Mouse (Mus musculus) heart, postnatal 25 days (tissue): Measurements from ENCODE around the gene Fxn. TPM values are rescaled to one million over a fixed set of nuclear protein-coding genes. Genes with fewer than 3 reads are reported as not detected.
"Not testable (repeated sequence)": the region's sequence is repeated elsewhere in the genome, so short reads cannot be mapped to it uniquely, and the experiment has no call there.

Experiments used
- DNase-seq: peaks from one replicate; pipeline ENCODE4 v3.0.0; 2022; ENCODE audit warnings: low spot score
- intact Hi-C: fragments of 180-260 bp; cut with DNase I; formaldehyde crosslinking; loops from one replicate; pipeline ENCODE4 v1.15.1; 2025
- total RNA-seq, 2 experiments: library from RNA; stranded (reverse); gene quantifications; 2 replicates each; pipeline ENCODE4 v1.2.3; 2021

The Fxn gene
- total RNA-seq, 2 experiments from 2014 or later = 27.7 to 28.9 TPM

DNA sequence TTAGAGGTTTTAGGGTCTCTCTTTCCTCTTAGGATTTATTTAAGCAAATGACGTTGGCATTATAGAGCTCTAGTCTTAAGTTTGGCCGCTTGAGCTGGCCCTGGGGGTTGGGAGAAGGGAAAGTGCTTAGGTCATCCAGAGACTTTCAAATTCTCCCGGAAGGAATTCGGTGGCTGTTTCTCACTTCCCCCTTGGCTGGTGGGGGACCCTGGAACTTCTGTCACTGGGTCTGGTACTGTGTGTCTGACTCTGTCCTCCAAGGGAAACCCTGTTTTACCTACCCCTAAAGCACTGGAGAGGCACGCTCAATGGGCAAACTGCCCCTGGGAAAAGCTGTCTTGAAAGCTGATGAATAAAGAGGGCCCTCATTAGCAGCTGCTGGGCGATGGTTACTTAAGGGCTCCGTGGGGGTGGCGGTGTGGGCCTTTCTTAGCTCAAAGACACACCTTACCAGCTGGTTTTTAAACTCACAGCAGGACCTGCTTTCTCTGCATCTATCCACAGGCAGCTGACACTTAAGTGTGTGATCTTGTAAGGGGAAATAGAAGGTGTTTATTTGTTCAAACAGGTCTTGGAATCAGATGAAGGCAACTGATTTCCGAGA lies 26.6 kb downstream of the Fxn start:
- intact Hi-C loops = no loop called here
- no peak for DNase-seq

DNA sequence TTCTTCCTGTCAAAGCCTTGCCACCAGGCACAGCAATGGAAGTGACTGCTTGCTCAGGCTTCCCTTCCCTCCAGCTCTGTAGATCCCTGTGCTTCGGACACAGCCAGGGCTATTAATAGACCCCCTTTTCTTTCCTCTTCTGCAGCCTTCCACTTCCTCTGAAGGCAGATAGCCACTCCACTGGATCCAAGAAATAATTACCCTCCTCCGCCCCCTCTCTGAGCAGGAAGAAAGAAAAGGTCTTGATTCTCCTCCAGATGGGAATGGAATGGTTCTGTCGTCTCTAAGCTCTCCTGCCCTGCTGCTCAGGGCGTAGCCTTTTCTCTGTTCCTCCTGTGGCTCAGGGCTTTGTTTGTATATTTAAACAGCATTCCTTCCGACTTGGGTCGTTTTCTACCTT lies 28.5 kb downstream of the Fxn start:
- DNase-seq = peak; percentile 24
- intact Hi-C loops = no loop called here

DNA sequence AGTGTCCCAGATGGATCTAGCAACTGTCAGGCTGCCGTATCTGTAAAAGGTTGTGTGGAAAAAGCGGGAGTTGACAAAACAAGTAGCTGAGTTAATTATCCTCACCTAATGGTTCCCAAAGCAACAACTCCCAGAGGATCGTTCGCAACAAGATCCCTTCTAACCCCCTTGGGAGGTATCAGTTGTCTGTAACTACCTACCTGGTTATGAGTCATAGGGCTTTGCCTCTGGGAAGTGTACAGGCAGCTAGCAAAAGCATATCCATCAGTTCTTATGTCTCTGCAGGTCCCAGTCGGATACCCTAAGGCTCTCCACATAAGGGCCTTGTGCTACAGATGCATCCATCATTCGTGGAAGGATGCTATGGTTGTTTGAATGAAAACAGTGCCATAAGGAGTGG lies 37.1 kb downstream of the Fxn start:
- intact Hi-C loops = no loop called here
- DNase-seq = no peak

DNA sequence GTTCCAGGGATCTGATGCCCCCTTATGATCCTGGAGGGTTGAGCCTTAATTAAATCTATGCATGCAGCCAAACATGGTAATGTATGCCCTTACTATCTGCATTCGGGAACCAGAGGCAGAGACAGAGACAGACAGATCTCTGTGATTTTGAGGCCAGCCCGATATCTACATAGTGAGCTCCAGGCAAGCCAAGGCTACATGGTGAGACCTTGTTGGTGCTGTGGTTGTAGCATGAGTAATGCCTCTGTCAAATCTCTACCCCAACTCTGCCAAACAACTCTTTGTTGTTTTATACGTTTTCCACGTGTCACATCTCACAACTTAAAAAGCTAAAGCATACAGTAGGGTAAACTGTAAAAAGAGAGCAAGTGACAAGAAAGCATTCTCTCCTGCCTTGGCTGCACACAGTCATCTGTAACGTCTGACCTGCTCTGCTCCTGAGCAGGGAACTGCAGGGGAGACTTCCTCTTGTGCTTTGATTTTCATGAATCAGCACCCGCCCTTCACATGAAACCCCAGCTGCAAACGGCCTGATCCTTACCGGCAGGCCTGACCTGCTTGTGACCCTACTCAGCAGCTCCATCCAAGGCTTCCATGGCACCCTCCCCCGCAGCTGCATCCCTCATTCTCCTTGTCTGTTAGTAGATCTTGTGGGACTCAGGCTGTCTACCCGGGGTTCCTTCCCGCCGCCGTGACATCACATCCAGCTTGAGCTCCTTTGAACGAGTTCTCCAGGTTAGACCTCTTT lies 38.4 kb downstream of the Fxn start:
- no peak for DNase-seq

DNA sequence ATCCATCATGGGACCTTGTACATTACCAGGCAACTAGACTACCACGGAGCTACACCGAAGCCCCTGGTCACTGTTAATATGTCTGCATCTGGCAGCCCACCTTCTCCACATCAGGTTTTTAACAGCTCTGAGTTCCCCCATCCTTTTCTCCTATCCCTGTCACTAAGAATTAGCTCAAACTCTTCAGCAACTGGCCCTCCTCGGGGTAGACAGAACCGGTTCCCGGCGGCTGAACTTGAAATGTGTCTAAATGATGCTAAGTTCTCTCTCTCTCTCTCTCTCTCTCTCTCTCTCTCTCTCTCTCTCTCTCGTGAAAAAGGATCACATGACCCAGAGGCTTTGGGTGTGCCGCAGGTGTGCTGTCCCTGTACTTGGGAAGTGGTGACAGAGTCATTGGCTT lies 39.1 kb downstream of the Fxn start:
- no peak for DNase-seq
- intact Hi-C loops = no loop called here

More for the DNA sequence above, 38.4 kb downstream of the Fxn start:
- intact Hi-C loops = no loop called here

DNA sequence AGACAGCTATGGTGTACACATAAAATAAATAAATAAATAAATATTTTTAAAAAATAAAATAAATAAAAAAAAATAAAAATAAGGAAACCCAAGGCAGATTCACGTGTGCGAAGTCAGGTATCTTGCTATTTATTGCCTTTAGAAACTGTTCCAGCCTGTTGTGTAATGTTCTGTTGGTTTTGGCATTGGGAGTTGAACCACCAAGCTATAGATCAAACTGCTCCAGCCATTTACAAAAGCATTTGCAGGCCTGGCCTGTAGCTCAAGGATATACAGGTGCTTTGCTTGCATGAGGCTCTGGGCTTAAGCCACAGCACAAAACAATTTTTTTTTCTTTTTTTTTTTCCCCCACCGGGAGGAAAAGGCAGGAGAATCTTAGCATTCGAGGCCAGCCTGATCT lies 42.4 kb downstream of the Fxn start:
- no peak for DNase-seq
- intact Hi-C loops = no loop called here

DNA sequence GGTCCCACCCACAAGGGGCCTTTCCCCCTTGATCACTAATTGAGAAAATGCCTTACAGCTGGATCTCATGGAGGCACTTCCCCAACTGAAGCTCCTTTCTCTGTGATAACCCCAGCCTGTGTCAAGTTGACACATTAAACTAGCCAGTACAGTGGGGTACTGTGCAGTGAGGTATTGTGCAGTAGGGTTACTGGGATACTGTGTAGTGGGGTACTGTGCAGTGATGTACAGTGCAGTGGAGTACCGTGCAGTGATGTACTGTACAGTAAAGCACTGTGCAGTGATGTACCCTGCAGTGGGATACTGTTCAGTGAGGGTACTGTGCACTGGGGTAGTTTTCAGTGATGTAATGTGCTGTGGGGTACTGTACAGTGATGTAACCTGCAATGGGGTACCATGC lies 48.0 kb downstream of the Fxn start:
- DNase-seq, intact Hi-C loops: not testable (repeated sequence)

DNA sequence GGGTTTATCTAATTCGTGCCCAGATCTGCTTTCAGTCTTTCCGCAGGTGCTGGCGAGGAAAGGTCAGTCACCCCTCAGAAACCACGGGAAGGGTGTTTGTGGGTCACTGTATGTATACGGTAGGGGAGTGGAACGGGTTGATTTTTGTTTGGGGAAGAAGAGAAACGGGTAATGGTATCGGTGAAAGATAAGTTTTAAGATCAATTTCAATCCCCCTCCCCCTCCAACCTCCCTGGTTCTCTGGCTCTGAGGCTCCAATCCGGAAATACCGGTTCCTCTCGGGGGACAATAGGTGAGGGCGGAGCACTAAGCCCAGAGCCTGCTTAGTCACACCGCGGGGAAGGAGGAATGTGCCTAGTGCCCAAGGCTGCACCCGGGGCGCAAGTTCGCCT lies 55.1 kb downstream of the Fxn start:
- intact Hi-C loops = loop anchor here (2.0 kb wide), 1 partner anchor 40 kb away; no protein-coding TSS in a partner anchor
- peak; percentile 35 for DNase-seq

DNA sequence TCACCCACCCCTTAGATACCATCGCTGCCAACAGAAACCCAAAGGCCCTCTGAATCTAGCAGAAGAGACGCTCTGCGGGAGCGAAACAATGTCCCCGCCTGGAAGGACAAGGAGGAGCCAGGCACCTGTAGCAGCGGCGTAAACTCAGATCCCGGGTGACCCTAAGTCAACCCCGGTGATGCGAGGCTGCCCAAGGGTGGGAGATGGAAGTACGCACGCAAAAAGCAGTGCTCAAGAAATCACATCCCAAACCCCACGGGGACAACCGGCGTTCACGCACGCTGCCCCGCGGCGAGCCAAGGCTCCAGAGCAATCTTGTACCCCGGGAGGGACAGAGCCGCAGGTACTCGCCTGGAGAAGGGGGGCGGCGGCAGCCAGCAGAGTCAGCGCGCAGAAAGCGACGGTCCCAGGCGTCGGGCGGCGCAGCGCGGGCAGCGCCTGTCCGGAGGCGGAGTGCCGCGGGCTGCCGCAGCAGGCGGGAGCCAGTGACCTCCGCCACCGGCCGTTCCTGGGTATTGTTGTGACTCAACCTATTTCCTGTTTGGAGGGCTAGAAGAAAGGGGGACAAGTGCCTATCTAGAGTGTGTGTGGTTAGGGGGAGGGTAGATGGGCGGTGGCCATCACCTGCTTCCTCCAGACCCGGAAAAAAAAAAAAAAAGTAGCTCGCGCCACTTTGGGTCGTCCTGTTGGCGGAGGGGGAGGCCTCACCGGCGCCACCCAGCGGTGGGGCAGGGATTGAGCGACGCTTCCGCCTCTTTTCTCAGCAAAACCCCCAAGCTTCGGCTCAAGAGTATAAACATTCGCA lies 55.7 kb downstream of the Fxn start, which contains the start of gene Tjp2:
Tjp2 (minus strand) TSS at position 531 of the 805 bp plus-strand sequence.
- peak; percentile 52 for DNase-seq
- intact Hi-C loops = loop anchor here (2.0 to 5.0 kb wide), 2 partner anchors 40 to 72 kb away; no protein-coding TSS in a partner anchor

DNA sequence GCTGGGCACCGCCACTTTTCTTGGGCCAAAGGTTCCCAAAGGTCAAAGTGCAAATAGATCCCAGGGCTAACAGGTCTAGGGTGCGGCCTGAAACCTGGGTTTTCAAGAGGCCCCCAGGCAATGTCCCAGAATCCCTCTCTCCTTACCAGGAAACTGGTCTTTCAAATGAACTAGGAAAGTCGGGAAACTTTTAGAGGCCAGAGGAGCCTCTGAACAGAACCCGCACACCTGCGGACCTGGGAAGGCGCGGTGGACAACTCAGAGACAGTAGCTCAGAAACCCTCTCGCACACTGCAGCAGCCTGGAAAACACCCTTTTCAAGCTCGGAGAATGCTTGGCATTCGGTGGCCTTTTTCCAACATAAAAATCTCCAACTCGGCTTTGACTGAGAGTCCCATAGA lies 56.6 kb downstream of the Fxn start:
- intact Hi-C loops = loop anchor here (2.0 to 5.0 kb wide), 2 partner anchors 41 to 72 kb away; no protein-coding TSS in a partner anchor
- DNase-seq = no peak

DNA sequence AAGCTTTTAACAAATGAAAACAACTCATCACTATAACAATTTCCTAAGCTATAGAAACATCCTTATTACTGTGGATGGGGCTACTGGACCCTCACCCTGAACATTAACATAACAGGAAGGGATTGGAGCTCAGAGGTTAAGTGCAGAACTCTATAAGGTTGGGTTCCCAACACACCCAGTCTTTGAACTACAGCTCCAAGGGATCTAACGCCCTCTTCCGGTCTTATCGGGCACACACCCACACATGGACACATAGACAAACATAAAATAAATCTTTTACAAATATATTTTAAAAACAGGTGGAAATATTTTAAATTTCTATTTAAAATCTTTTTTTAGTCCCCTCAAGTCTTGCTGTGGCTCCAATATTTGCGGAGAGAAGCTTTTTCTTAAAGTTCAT lies 59.0 kb downstream of the Fxn start:
- intact Hi-C loops = loop anchor here (2.0 to 5.0 kb wide), 2 partner anchors 27 to 69 kb away; no protein-coding TSS in a partner anchor
- DNase-seq = no peak

DNA sequence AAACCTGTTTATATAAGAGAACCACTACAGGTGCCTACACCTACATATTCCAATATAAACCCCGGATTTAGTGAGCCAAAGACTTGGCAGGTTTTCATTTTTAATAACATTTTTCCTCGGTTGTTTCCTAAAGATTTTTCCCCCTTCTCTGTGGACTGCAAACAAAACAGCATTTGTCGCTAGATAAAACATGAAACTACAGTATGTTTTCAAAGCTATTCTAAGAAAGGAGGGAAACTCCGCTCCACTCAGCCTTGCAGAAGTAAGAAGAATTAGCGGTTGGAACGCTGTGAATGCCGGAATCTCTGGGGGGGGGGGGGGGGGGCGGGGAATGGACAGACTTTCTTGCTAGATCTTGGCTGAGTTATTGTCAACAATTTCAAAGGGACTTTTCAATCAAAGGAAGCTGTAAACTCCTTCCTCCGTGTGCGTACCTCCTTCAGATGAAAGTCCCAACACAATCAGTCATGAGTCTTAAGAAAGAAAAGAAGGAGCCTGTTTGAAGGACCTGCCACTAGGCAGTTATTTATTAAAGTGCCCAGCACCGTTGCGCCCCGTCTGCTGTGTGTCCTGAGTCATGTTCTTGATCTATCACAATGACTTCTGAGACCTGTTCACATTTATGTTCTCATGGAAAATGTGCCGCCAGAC lies 59.5 kb downstream of the Fxn start:
- intact Hi-C loops = loop anchor here (2.0 to 5.0 kb wide), 2 partner anchors 26 to 69 kb away; no protein-coding TSS in a partner anchor
- DNase-seq = no peak

DNA sequence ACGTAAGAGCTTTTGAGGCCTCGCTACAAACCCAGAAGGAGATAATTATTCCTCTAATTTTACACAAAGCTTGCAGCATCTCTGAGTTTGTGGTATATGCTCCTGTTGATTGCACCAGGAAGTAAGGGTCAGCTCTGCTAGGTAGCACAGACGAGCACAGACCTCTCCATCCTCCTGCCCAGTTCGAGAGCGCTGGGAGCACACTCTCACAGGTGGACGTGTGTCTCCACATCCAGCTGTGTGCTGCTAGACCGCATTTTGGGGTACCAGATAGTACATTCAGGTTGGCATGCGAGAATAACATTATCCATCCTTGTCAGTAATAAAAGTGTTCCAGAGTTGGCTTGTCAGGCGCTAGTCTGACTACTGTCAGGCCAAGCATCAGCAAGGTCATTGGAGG lies 61.4 kb downstream of the Fxn start:
- no peak for DNase-seq
- intact Hi-C loops = no loop called here

DNA sequence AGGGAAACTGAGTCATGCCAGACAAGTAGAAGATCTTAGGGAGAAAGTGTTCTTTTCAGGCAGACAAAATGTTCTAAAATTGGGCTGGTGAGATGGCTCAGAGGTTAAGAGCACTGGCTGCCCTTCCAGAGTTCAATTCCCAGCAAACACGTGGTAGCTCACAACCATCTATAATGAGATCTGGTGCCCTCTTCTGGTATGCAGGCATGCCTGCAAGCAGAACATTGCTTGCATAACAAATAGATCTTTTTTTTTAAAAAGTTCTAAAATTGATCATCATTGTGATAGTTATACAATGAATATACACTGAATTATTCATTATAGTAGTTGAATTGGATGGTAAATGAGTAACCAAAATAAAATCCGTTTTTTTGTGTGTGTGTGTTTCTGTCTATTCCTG lies 62.1 kb downstream of the Fxn start:
- intact Hi-C loops = no loop called here

DNA sequence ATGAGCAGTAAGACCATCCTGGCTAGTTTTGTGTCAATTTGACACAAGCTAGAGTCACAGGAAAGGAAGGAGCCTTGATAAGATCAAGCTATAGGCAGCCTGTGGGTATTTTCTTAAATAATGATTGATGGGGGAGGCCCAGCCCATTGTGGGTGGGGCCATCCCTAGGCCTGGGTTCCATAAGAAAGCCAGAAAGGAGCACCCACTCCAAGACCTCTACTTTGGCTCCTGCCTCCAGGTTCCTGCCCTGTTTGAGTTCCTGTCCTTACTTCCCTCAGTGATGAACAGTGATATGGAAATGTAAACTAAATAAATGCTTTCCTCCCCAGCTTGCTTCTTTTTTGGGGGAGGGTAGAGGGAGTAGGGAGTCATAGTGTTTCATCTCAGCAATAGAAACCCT lies 62.6 kb downstream of the Fxn start:
- no peak for DNase-seq
- intact Hi-C loops = no loop called here

More for the DNA sequence above, 62.1 kb downstream of the Fxn start:
- no peak for DNase-seq

DNA sequence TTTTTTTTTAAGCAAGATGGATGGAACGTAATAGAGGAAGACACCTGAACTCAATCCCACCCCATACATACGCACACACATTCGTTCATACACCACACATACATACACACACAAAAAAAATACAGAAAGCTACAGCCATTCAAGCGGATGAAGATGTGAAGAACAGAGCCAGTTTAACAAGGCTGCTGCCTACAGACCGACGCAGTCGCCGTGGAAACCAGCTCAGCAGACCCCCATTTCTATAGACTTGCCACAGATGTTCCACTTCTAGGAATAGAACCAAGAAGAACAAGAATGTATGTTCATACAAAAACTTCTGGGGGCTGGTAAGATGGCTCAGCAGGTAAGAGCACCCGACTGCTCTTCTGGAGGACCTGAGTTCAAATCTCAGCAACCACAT lies 63.6 kb downstream of the Fxn start:
- DNase-seq = no peak
- intact Hi-C loops = no loop called here

DNA sequence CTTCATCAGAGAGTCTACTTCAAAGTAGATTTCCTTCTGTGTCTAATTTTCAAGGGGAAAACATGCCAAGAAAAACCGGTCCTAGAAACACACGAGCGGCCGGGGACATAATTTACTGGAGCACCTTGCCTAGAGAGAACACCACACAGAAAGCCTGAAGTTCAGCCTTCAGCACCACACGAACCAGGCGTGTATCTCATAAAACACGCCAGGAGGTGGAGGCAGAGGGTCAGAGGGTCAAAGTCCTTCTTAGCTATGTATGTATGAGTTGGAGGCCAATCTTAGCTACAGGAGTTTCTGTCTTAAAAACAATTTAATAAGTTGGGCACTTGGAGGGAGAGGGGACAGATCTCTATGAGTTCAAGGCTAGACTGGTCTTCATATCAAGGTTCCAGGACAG lies 65.5 kb downstream of the Fxn start:
- intact Hi-C loops = no loop called here

DNA sequence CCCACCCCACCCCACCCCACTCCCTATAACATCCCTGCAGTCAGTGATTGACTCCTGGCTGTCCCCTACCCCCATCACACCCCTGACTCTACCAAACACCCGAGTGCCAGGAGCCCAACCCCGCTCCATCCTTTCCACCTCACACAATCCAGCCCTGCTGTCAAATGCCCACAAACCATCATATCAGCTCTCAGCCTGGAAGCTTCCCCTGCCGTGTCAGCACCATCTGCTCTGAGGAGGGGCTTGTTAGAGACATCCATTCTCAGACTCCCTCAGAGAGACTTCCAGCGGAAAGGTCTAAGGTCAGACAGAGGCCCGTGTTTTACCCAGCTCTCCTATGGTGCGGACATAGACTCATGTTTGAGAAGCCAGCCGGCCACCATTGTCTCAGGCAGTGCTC lies 67.1 kb downstream of the Fxn start:
- DNase-seq = no peak
- intact Hi-C loops = no loop called here

More for the DNA sequence above, 65.5 kb downstream of the Fxn start:
- no peak for DNase-seq

DNA sequence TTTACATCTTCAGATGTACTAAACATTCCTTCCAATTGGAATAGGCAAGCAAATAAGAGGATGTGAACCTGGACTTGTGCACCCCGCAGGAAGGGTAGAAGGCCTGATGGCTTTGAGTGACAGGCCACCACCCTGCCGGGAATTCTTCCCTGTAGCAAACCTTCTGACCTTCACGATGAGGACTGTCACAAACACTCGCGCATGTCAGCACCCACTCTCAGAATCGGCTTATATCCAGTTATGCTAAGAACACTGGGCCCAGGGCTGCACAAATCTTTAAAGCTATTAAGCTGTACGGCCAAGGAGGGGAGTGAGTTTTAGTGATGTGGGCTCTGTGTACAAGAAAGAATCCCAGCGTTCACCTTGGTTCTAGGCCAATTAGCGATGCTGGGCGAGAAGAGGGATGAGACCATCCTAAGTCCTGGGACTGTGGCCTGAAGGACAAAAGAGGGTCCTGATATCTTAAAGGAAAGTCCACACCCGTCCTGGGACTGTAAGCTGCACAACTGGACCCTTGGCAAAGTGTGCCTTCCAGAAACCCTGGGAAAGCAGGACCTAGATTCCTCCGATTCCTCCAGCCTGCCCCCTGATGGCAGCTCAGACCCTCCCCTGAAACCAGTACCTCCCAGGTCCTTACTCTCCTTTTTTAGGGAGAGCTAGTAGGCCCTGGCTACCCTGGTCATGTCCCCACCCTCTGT lies 67.7 kb downstream of the Fxn start:
- intact Hi-C loops = no loop called here
- no peak for DNase-seq
